Mouse (Mus musculus): Measurements from ENCODE around the gene Mrrf.

The Mrrf gene

GRCm38 (mm10) chr2:36201756-36202610, 65.8 kb downstream of the Mrrf start:
- no peak for DNase-seq (ENCODE audit: low spot score)

- DNase-seq (ENCODE audit: low spot score), result no peak
Observed at GRCm38 (mm10) chr2:36202611-36202880, 66.4 kb downstream of the Mrrf start.

DNA sequence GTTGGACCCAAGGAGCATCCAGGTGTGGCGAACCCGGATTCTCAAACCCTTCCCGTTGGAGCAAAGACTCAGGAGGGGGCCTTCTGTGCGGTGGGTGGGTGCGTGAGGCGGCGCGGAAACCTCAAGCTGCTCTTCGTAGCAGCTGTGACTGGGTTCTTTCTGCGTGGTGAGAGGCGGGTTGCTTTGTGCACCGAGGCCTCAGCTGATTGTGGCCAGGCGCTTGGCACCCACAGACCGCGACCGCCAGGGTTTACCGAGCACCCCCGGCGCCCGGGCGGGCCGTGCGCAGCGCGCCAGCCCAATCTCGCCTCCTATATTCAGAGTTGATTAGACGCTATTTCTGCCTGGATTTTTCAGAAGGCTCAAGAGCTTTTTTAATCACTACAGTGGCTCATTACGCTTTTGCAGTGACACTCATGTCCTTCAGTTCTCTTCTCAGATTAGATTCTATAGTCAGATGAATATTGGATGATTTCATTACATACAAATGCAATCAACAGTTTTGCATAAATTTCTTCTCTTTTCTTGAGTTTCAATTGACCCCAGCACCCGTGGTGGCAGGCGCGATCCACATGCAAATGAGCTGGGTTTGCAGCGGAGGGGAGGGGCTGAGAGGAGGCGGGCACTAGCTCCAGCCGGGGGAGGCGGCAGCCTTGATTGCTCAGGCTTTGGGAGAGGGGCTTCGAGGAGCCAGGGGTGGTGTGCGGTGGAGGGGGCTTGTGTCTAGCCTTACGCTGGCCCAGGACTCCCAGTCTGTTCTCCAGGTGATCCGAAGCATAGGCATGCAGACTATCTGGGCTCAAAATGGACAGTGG, 67.0 kb downstream of the Mrrf start:
- no peak for DNase-seq (ENCODE audit: low spot score)

GRCm38 (mm10) chr2:36204595-36204994, 68.4 kb downstream of the Mrrf start:
- DNase-seq (ENCODE audit: low spot score), result no peak

DNA sequence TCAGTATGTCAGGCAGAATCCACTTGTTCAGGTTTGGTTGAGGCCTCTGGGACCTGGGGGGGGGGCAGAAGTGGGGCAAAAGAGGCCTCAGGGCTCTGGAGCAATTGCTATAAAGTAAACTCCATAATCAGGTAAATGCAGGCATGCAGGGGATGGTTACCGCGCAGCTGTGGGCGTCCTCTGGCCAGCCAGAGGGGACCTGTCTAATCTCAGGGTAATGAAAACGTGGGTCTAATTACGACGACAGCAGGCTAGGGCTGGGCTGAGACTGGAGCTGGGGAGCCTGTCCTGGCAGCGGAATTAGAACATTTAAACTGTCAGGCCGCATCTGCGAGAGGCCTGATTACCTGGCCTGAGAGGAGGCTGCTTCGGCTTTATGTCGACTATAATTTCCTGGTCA, 70.9 kb downstream of the Mrrf start:
- DNase-seq (ENCODE audit: low spot score), result no peak

DNA sequence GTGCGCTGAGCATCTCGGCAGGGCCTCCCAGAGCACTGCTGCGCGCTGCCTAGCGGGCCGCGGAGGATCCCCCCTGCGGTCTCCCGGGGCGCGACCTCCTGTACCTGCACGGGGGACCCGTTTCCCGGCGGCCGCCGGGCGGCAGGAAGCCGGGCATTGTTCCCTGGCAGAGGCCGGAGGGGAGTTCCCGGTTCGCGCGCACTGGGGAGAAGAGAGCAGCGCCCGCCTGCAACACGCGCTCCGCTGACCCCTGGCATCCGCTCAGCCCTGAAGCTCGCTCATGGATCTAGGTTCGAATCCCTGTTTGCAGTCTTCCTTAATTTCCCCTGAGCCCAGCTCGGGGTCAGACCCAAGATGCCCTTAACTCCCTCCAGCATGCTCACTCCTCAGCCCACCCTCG, 74.6 kb downstream of the Mrrf start:
- DNase-seq (ENCODE audit: low spot score), result no peak

DNA sequence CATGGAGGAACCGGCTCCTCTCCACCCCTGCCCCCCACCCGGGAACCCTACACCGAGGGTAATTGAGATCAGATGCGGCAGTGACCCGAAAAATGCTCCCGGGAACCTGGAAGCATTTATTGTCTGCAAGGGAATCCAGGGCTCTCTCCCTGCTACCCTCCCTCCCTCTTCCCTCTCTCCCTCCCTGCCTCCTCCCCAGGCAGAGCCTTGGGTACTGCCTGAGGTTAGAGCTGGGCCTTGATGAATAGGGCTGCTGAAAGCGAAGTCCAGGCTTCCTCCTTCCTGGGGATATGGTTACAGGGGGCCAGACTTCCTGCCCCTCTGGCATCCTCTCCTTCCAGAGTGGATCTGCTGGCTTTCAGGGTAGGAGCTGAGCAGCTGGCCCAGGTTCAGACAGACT, 75.6 kb downstream of the Mrrf start:
- no peak for DNase-seq (ENCODE audit: low spot score)

- no peak for DNase-seq (ENCODE audit: low spot score)
Observed at GRCm38 (mm10) chr2:36213108-36213507, 76.9 kb downstream of the Mrrf start.

DNA sequence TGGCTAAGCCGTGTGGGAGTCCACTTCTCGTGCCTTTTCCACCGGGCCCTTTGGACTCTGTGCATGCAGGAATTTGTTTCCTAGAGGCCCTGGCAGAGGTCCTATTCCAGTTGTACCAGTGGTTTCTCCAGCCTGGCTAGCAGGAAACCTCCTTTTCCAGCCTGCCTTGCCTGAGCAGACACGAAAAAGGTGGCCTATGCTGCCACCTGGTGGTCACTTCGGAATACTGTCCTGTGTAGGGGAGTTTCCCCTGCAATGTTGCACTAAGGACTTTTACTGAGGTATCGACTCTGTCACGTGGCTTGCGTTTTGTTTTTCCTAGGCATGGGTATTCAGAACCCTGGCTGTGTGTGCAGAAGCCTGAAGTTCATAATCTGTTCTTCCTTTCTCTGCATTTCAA, 77.8 kb downstream of the Mrrf start:
- DNase-seq (ENCODE audit: low spot score), result peak; percentile 90

- DNase-seq (ENCODE audit: low spot score), result no peak
Observed at GRCm38 (mm10) chr2:36214425-36214824, 78.2 kb downstream of the Mrrf start.

DNA sequence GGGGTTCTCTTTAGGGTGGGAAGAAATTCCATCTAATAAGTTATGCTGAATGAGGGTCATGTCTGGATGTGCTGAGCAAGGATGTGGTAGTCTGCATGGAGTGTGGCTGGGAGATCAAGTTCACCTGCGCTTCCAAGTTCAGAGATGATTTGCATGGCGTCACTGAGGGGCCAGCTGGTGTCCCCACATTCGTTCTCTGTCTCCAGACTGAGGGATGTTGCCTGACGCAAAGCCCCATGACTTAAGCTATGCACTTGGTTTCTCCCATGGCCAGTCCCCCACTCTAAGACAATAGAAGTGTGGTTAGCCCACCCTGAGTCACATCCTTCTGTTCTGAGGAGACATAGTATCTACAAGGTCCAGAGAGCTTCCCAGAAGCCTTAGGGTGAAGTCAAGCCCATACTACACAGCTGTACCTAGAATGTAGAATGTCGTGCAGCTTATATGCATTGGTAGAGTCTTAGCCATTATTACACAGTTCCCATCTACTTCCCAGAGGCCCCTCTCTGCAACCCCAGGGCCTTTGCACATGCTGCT, 79.1 kb downstream of the Mrrf start:
- DNase-seq (ENCODE audit: low spot score), result no peak

DNA sequence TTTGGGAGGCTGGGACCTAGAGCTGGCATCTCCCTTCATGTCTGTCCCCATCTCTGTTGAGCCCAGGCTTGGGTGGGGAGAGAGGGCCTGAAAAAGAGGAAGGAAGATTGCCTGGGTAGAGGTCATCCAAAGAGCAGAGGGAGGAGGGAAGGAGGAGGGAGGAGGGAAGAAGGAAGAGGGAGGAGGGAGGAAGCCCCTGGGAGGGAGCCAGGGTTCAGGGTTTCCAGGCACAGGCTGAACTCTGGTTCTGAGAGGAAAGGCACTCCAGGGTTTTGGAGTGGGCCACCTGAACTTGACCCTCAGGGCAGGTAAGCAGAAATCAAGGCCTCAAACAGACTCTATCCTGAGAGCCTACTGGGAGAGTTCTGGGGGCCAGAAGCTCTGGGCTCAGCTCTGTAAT, 80.4 kb downstream of the Mrrf start:
- DNase-seq (ENCODE audit: low spot score), result peak; percentile 80

GRCm38 (mm10) chr2:36216953-36217573, 80.9 kb downstream of the Mrrf start:
- DNase-seq (ENCODE audit: low spot score), result no peak

- DNase-seq (ENCODE audit: low spot score), result no peak
Observed at GRCm38 (mm10) chr2:36217692-36218233, 81.6 kb downstream of the Mrrf start.

DNA sequence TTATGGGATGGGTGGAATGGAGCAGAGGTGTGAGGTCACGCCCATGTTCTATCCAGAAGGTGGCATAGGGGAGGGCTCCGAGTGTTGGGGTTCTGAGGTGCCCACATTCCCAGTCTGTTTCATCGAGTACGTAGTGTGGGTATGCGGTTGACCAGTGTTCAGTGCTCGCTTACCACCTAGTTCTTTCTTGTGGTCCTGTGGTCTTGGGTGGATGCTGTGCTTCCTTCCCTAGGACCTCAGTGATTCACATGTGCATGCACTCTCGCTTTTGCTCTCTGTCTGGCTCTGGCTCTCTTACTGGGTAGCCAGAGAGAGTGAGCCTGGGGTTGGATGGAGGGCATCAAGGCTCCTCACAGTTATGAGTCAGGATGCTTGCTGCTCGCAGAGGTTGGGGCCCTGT, 83.9 kb downstream of the Mrrf start:
- no peak for DNase-seq (ENCODE audit: low spot score)

DNA sequence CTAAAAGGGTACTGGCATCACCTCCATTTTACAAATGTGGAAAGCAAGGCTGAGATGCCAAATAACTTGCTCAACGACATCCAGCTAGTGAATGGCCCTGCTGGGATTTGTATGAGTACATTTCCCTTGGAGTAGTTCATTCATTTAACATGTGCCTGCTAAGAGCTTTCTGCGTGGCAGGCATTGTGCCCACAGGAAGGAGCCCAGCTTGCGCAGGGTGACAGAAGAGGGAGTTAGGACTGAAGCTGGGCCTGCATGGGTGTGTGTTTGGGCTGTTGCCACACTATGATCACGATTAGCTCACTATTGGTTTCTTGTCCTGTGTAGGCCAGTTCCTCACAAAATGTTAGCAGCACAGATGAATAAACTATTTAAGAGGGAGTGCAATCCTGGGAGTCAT, 84.7 kb downstream of the Mrrf start:
- no peak for DNase-seq (ENCODE audit: low spot score)

- DNase-seq (ENCODE audit: low spot score), result no peak
Observed at GRCm38 (mm10) chr2:36222168-36222848, 86.1 kb downstream of the Mrrf start.

GRCm38 (mm10) chr2:36223436-36223835, 87.2 kb downstream of the Mrrf start:
- DNase-seq (ENCODE audit: low spot score), result no peak

GRCm38 (mm10) chr2:36224153-36224552, 88.0 kb downstream of the Mrrf start:
- DNase-seq (ENCODE audit: low spot score), result no peak

DNA sequence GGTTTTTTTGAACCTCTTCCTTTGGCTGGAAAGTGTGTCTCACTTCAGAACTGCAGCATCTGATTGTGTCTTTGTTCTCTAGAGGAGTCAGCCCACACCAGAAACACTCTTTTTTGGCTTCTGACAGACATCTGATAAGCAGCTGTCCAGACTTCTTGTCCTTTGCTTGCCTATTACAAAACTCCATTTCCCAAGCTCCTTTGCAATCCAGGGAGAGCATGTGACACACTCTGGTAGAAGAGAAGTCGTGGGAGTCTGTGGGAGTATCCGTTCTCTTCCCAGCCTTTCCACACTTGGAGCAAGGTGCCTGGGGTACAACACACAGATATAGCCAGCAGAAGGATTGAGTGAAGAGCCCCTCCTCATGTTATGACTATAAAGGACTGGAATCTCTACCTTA, 88.4 kb downstream of the Mrrf start:
- no peak for DNase-seq (ENCODE audit: low spot score)

DNA sequence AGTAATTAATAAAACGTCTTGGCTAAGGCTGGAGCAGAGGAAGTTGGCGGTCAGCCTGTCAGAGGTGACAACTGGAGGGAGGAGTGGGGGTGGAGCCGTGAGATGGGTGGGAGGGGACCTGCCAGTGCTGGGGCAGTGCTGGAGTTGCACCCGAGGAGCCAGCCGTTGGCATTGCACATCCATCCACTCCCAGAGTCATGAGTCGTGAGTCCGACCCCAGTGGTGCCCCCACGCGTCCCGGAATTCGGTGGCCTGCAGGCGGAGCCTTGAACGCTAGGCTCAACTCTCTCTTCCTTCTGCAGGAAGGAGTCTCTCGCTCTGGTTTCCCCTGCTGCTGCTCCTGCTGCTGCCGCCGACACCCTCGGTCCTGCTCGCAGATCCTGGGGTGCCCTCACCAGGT, 94.2 kb downstream of the Mrrf start, which contains the start of gene Ptgs1:
Gene Ptgs1 (plus strand): TSS at position 61 of the 400 bp plus-strand sequence.
- DNase-seq (ENCODE audit: low spot score), result peak; percentile 82

DNA sequence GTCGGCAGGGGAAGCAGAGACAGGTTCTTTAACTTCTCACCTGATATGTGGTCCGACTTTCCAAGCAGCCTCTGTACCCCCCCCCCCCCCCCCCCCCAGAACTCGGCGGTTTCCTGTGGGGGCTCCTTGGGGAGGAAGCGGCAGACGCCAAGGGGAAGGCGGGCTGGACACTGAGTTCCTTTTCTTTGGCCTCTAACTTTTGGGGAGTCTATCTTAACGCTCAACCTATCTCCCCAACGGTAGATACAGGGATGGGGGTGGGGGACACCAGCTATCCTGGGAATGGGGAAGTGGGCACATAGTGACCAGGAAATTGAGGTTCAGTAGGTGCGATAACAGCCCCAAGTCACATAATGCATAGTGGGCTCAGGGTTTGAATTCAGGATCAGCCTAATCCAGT, 94.8 kb downstream of the Mrrf start:
- DNase-seq (ENCODE audit: low spot score), result no peak
